Mouse (Mus musculus) limb, embryonic 14.5 days (tissue): ENCODE measurements around the gene Cntn3. TPM values are rescaled to one million over a fixed set of nuclear protein-coding genes. Genes with fewer than 3 reads are reported as not detected.

Experiments used
- ATAC-seq: fragments of 200-750 bp; cut with Nextera tagmentation; 2 replicates; pipeline ENCODE4 v1.8.0; 2017; ENCODE audit warnings: low read depth, moderate number of reproducible peaks, moderate TSS enrichment; ENCODE audit not compliant: low FRiP score
- DNase-seq: peaks from one replicate; pipeline ENCODE4 v3.0.0-alpha.2; 2015; ENCODE audit warnings: low spot score
- H3K27ac ChIP-seq: fragments of 300-500 bp; sonication (generic); replicated peaks from 2 replicates; pipeline ENCODE4 v1.5.1; 2014; ENCODE audit warnings: low read depth, mild to moderate bottlenecking, low read length, moderate library complexity, mixed read lengths
- H3K27me3 ChIP-seq: fragments of 300-500 bp; sonication (generic); 2 replicates; pipeline ENCODE4 v1.6.1; 2014; ENCODE audit warnings: low read length, mixed read lengths; ENCODE audit not compliant: control insufficient read depth, insufficient read depth
- H3K36me3 ChIP-seq: fragments of 300-500 bp; sonication (generic); 2 replicates; pipeline ENCODE4 v1.6.1; 2014; ENCODE audit warnings: mild to moderate bottlenecking, low read length, moderate library complexity, mixed read lengths; ENCODE audit not compliant: control insufficient read depth, insufficient read depth
- H3K4me1 ChIP-seq: fragments of 300-500 bp; sonication (generic); 2 replicates; pipeline ENCODE4 v1.6.1; 2014; ENCODE audit warnings: antibody characterized with exemption, low read length, mixed read lengths; ENCODE audit not compliant: control insufficient read depth, insufficient read depth
- H3K4me2 ChIP-seq: fragments of 300-500 bp; sonication (generic); replicated peaks from 2 replicates; pipeline ENCODE4 v1.6.1; 2014; ENCODE audit warnings: low read depth, mild to moderate bottlenecking, low read length, moderate library complexity; ENCODE audit not compliant: severe bottlenecking
- H3K4me3 ChIP-seq: fragments of 300-500 bp; sonication (generic); replicated peaks from 2 replicates; pipeline ENCODE4 v1.5.1; 2014; ENCODE audit warnings: low read length
- H3K9ac ChIP-seq: fragments of 300-500 bp; sonication (generic); 2 replicates; pipeline ENCODE4 v1.6.1; 2014; ENCODE audit warnings: mild to moderate bottlenecking, low read depth, low read length, moderate library complexity; ENCODE audit not compliant: severe bottlenecking
- H3K9me3 ChIP-seq: fragments of 300-500 bp; sonication (generic); 2 replicates; pipeline ENCODE4 v1.6.1; 2016; ENCODE audit warnings: low read length; ENCODE audit not compliant: control insufficient read depth
- POLR2A ChIP-seq: fragments of 200-500 bp; IDR thresholded peaks from 2 replicates; pipeline ENCODE4 v1.8.0; 2012; ENCODE audit warnings: inconsistent platforms, mild to moderate bottlenecking, moderate library complexity, borderline replicate concordance; ENCODE audit not compliant: insufficient read depth, insufficient read length; ENCODE audit errors: extremely low read depth
- WGBS: fragments of 180-500 bp; shearing (Covaris S2); extraction: QIAGEN DNeasy Blood & Tissue Kit; methylation state at CpG from one replicate; pipeline ENCODE4 v1.1.7; 2014; 5-methylcytosine and 5-hydroxymethylcytosine counted together
- polyA plus RNA-seq, 2 experiments: library from polyadenylated mRNA; depleted of rRNA in 1 of 2; stranded (reverse) in 1 of 2; unstranded in 1 of 2; fragments of >200 nt; fragmentation: Nextera tagmentation in 1 of 2; extraction: Ambion mirVana in 1 of 2; gene quantifications; 2 replicates each; pipeline versions ENCODE4 v1.2.1 to v1.2.3; 2012 to 2014

Gene Cntn3
- polyA plus RNA-seq, 2 experiments, result 2.2 to 2.9 TPM

GRCm38 (mm10) chr6:102372112-102372511, 200.8 kb downstream of the Cntn3 start:
- H3K27me3 ChIP-seq, result no peaks in the 10 kb centered on the region
- WGBS, result 28% methylated on average over 1 of the region's 1 CpGs
- no peak for TF ChIP-seq POLR2A
- H3K4me3 ChIP-seq, result no peak overlapping the region
- H3K4me1 ChIP-seq, result no peaks in the 10 kb centered on the region
- no peak overlapping the region for H3K4me2 ChIP-seq
- no peaks in the 10 kb centered on the region for H3K36me3 ChIP-seq
- H3K27ac ChIP-seq, result no peak overlapping the region
- H3K9ac ChIP-seq, result no peak overlapping the region
- no peak for ATAC-seq
- DNase-seq, result no peak
- H3K9me3 ChIP-seq, result no peaks in the 10 kb centered on the region

- no peak overlapping the region for H3K9ac ChIP-seq
- H3K4me2 ChIP-seq, result no peak overlapping the region
- H3K9me3 ChIP-seq, result no peaks in the 10 kb centered on the region
- H3K27ac ChIP-seq, result no peak overlapping the region
- no peak for ATAC-seq
- no peaks in the 10 kb centered on the region for H3K36me3 ChIP-seq
- no peaks in the 10 kb centered on the region for H3K4me1 ChIP-seq
- H3K27me3 ChIP-seq, result no peaks in the 10 kb centered on the region
- H3K4me3 ChIP-seq, result no peak overlapping the region
- no peak for TF ChIP-seq POLR2A
- DNase-seq, result no peak
These were observed 209.0 kb downstream of the Cntn3 start for GRCm38 (mm10) chr6:102363880-102364279.

- ATAC-seq, result no peak
- 81% methylated on average over 3 of the region's 3 CpGs for WGBS
- no peak for TF ChIP-seq POLR2A
- H3K4me1 ChIP-seq, result no peaks in the 10 kb centered on the region
- no peaks in the 10 kb centered on the region for H3K36me3 ChIP-seq
- no peak overlapping the region for H3K9ac ChIP-seq
- H3K4me3 ChIP-seq, result no peak overlapping the region
- DNase-seq, result no peak
- no peak overlapping the region for H3K27ac ChIP-seq
- H3K4me2 ChIP-seq, result no peak overlapping the region
- H3K9me3 ChIP-seq, result no peaks in the 10 kb centered on the region
- H3K27me3 ChIP-seq, result no peaks in the 10 kb centered on the region
These were observed 209.5 kb downstream of the Cntn3 start for GRCm38 (mm10) chr6:102363291-102363832.

- H3K4me2 ChIP-seq, result no peak overlapping the region
- H3K4me1 ChIP-seq, result no peaks in the 10 kb centered on the region
- DNase-seq (no peak), ATAC-seq (no peak)
- H3K9ac ChIP-seq, result no peak overlapping the region
- no peak overlapping the region for H3K4me3 ChIP-seq
- no peaks in the 10 kb centered on the region for H3K36me3 ChIP-seq
- 69% methylated on average over 3 of the region's 3 CpGs for WGBS
- H3K9me3 ChIP-seq, result no peaks in the 10 kb centered on the region
- TF ChIP-seq POLR2A, result no peak
- H3K27ac ChIP-seq, result no peak overlapping the region
- no peaks in the 10 kb centered on the region for H3K27me3 ChIP-seq
These were observed 240.8 kb downstream of the Cntn3 start for GRCm38 (mm10) chr6:102332144-102332543.

- no peaks in the 10 kb centered on the region for H3K4me1 ChIP-seq
- no peak for ATAC-seq
- no peak for TF ChIP-seq POLR2A
These were observed 246.2 kb downstream of the Cntn3 start for GRCm38 (mm10) chr6:102326711-102327110.

GRCm38 (mm10) chr6:102322614-102323284, 250.2 kb downstream of the Cntn3 start:
- Histone ChIP-seq H3K27ac (no peak overlapping the region), H3K36me3 (no peaks in the 10 kb centered on the region), H3K4me1 (no peaks in the 10 kb centered on the region), H3K9me3 (no peaks in the 10 kb centered on the region), H3K27me3 (no peaks in the 10 kb centered on the region), H3K4me2 (no peak overlapping the region), H3K9ac (no peak overlapping the region), H3K4me3 (no peak overlapping the region)
- 54% methylated on average over 4 of the region's 4 CpGs for WGBS
- DNase-seq (no peak), ATAC-seq (no peak)
- TF ChIP-seq POLR2A, result no peak

More at GRCm38 (mm10) chr6:102326711-102327110, 246.2 kb downstream of the Cntn3 start:
- Histone ChIP-seq H3K36me3 (no peaks in the 10 kb centered on the region), H3K9me3 (no peaks in the 10 kb centered on the region), H3K4me3 (no peak overlapping the region), H3K27me3 (no peaks in the 10 kb centered on the region), H3K9ac (no peak overlapping the region), H3K27ac (no peak overlapping the region), H3K4me2 (no peak overlapping the region)
- DNase-seq, result no peak
- 81% methylated on average over 2 of the region's 2 CpGs for WGBS
